Mouse (Mus musculus) erythroid progenitor cell, adult 5-6 weeks (primary cell): ENCODE results near the gene Cd81. TPM values are rescaled to one million over a fixed set of nuclear protein-coding genes. Genes with fewer than 3 reads are reported as not detected.

Experiments used
- ATAC-seq: replicated peaks from 2 replicates; pipeline ENCODE4 v1.8.0; 2016; ENCODE audit warnings: moderate number of reproducible peaks, mild to moderate bottlenecking, moderate TSS enrichment, inconsistent platforms; ENCODE audit not compliant: poor library complexity, low FRiP score, severe bottlenecking
- total RNA-seq, 2 experiments: library from RNA; stranded (forward) in 1 of 2; stranded (reverse) in 1 of 2; fragments of 150-400 nt in 1 of 2; fragments of 186-747, 209-891 nt in 1 of 2; gene quantifications; 2 replicates each; pipeline versions ENCODE4 v1.2.3 to v1.2.4; 2015 to 2017; ENCODE audit warnings: low replicate concordance in 2 of 2

Cd81 gene
- total RNA-seq, 2 experiments from 2014 or later, result 110 to 202 TPM

- ATAC-seq, result no peak
Measured at GRCm38 (mm10) chr7:143067469-143067868, 14.9 kb downstream of the Cd81 start.

DNA sequence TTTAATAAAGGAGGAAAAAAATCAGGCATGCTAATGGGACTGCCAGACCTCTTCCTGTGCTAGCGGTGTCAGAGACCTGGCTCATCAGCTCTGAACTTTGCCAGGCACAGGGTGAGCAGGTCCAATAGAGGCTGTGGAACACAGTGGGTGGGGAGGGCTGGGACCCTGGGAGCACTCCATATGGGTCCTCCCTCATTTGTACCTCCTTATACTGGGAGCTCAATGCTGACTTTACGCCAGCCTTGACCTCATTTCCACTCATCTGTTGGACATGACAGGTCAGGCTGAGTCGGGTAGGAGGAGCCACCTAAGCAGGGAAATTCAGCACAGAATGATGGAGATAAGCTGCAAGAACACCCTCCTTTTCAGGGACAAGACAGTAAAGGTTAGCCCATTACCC, 15.4 kb downstream of the Cd81 start:
- ATAC-seq, result no peak

DNA sequence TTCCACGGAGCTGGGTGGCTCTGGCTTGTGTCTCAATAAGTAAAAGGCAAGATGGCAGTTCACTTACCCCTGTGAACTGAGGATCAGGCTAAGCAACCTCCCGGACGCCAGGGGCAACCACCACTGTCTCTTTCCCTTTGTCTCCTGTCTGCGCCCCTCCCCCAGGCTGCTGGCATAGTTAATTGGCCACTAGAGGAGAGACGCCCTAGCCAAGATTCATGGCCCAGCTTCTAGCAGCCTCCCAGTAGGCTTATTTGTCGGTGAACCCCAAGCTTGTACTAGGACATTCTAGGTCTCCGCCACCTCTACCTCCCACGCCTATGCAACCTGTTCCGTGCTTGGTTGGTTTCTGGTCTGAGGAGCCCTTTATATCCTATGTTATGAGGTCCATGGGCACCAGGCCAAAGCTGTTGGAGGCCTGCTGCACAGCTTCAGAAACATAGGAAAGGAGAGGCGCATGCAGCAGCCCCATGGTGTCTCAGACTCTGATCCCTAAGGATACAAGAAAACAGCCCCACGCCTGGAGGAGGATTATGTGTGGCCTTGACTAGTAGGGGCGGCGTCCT, 15.9 kb downstream of the Cd81 start:
- no peak for ATAC-seq

- ATAC-seq, result peak; percentile 87
Measured at GRCm38 (mm10) chr7:143068882-143069591, 16.5 kb downstream of the Cd81 start, which contains the start of gene Tssc4. Tssc4 (plus strand) TSS chr7:143069249.

GRCm38 (mm10) chr7:143069751-143070400, 17.3 kb downstream of the Cd81 start:
- peak; percentile 22 for ATAC-seq

- no peak for ATAC-seq
Measured at GRCm38 (mm10) chr7:143070506-143071070, 18.0 kb downstream of the Cd81 start.

DNA sequence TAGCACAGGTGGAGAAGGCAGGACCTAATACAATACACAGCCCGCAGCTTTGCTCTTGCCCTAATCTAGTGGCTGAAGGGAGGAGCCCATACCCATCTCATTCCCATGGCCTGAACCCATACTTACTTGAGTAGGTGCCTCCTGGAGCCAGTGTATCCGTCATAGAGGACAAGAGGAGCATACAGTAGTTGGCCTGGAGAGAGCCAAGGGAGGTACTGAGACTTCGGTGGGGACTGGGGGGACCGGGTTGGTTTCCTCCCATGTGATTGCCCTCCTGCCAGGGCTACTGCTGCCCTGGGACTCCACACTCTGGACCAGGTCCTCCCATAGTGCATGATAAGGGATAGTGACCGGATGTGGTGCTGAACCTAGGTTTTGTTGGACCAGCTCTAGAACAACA, 20.1 kb downstream of the Cd81 start:
- ATAC-seq, result no peak

DNA sequence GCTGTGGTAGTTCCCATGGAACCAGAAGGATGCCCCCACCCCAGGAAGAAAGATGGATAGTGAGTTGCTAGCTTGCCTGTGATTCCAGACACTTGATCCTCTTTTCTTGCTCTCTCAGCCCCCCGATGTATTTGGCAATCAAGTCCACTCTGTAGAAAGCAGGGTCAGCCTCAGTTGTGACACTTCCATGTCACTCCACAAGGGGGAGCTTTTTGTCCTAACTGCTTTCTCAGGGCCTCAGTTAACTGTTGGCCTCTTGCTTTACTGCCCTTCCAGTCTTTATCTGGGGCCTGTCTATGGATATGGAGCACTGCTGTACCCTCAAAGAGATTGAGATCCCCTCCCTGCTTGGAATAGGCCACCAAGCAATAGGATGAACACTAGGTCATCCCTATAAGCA, 20.5 kb downstream of the Cd81 start:
- no peak for ATAC-seq

GRCm38 (mm10) chr7:143075394-143075793, 22.9 kb downstream of the Cd81 start:
- no peak for ATAC-seq

GRCm38 (mm10) chr7:143077351-143077750, 24.8 kb downstream of the Cd81 start:
- no peak for ATAC-seq

DNA sequence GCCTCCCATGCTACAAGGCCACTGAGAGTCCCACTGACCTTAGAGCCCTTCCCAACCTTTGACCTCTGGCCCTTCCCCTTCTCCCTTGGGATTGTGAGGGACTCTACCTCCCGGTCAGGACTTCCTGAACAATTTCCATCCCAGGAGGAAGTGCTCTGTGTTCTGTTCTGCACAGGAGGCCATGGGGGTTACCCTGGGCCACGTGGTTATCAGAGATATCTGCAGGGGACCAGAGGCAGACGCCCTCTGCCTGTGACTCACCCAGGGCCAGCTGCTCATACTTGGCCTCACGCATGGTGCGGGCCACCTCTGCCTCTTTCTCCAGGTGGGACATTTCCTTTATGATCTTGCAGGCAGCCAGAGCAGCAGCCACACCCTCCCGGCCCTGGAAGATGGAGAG, 29.5 kb downstream of the Cd81 start:
- no peak for ATAC-seq

GRCm38 (mm10) chr7:143083708-143084107, 31.2 kb downstream of the Cd81 start:
- no peak for ATAC-seq

- ATAC-seq, result peak; percentile 69
Measured at GRCm38 (mm10) chr7:143086366-143086765, 33.8 kb downstream of the Cd81 start.

- no peak for ATAC-seq
Measured at GRCm38 (mm10) chr7:143087070-143087579, 34.6 kb downstream of the Cd81 start.

- ATAC-seq, result no peak
Measured at GRCm38 (mm10) chr7:143093847-143094246, 41.3 kb downstream of the Cd81 start.

DNA sequence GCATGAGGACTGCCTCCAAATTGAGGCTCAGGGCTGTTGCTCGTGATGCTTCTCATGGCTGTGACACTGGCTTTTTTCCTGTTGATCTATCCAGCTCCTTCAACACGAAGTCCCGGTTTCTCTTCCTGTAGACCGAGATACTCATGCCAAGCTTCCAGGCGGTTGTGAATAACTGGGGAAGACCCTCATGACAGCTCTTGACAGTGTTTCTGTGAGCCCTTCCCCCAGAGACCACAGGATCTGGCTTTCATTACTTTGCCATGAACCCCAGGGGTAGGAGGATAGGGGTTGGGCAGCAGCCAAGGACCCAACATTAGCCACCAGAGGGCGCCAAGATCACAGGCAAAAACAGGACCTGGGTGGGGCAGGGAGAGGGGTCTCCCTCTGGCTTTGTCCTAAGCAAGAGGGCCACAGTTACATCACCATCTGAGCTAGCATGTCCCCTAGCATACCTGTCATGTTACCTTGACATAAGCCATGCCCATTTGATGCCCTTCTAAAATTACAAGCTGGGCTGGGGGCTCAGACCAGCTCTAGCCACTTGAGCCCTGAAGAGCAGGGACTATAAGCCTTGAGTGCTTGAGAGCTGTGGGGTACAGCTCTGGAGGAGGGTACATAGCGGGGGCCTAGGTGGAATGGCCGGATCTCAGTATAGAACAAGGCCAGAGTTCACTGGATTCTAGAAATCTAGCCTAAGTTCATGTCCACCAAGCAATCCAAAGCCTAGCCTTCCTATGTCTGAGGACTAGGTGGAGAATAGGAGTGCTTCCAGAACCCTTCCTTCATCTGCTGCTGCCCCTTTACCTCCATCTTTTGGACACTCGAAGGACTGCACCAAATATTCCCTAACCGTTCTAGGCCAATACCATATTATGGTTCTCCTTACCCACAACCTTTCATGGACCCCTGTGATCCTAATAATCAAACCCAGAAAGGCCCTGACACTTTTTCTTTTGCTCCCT, 42.3 kb downstream of the Cd81 start, which contains the start of gene Trpm5:
Gene Trpm5 (minus strand): TSS at position 51 of the 962 bp plus-strand sequence.
- no peak for ATAC-seq

GRCm38 (mm10) chr7:143095554-143095907, 43.0 kb downstream of the Cd81 start:
- ATAC-seq, result no peak

GRCm38 (mm10) chr7:143100759-143101158, 48.2 kb downstream of the Cd81 start:
- ATAC-seq, result no peak

DNA sequence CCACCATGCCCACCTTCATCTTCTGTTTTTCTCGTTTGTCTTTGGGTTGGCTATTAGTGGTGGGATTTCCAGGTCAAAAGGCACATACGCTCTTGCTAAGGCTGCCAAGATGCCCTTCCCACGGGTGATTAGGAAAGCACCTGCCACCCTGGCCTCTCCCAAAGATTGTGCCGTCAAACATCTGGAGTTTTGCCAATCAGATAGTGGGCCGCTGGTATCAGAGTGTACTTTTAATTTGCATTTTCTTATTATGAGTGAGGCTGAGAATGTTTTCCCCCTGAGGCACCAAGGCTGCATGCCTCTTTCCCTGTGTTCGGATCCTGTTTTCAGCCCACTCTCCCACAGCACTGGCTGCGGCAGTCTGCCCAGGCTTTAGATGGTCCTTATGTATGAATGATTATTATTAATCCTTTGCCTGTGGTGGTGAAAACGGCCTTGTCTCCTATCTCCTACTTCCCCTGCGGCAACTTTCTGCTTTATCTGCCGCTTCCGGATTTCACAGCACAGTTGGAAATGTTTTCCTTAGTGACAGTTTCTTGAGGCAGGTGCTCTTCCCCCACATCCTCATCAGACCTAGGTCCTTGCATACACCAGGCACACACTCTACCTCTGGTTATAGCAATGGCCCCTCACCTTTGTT, 52.8 kb downstream of the Cd81 start:
- ATAC-seq, result no peak
